Mouse (Mus musculus) c-Kit-positive CD71-positive TER-119-negative erythroid progenitor cells, embryonic 14.5 days (primary cell): ENCODE measurements at regions not wholly inside any gene's neighbourhood (a gene's known extent, or its start where the extent isn't known, plus 50 kb on each side); places are given as distances from the start of the nearest gene placed in this dataset.

Experiments
- DNase-seq: peaks from one replicate; pipeline ENCODE4 v3.0.0-alpha.2; 2013; ENCODE audit warnings: low read depth

DNA sequence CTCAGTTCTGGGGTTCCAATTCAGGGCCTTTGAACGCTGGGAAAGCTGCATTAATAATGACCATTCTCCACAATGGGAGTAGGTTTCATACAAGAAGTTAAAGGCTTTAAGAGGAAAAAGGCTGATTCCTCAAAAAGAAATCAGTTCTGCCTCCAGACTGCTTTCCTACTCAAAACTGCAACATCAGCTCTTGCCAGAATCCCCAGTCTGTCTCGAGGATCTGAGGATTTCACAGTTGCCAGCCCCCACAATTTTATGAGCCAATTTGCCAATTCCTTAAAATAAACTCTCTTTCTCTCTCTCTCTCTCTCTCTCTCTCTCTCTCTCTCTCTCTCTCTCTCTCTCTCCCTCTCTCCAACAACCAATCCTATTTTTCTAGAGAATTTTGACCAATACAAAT lies 51.3 kb upstream of the Nhs start:
- DNase-seq: no peak
